Mouse (Mus musculus): ENCODE measurements at regions not wholly inside any gene's neighbourhood (a gene's known extent, or its start where the extent isn't known, plus 50 kb on each side); places are given as distances from the start of the nearest gene placed in this dataset.

DNA sequence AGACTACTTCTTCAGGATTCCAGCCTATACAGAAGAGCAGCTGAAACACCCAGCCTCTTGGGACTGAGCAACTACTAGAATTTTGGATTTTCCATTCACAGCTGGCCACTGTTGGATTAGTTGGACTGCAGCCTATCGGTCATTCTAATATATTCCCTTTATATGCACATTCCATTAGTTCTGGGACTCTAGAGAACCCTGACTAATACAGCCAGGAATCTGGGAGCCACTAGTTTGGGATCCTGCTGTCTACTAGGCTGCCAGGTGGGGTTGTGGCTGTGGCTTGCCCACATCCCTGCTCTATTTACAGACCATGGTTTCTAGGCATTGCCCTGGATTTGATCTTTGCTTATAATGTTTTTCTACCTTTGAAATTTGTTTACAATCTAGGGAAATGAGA lies 343.3 kb upstream of the Gm21798 start:
- Histone ChIP-seq H3K36me3 (ENCODE audit: control insufficient read depth, insufficient read depth, low read length) (no peaks in the 10 kb centered on the region), H3K4me1 (ENCODE audit: control insufficient read depth, insufficient read depth, low read length) (no peaks in the 10 kb centered on the region), H3K4me2 (replicated peaks; ENCODE audit: low read depth, low read length) (no peak overlapping the region), H3K9me3 (ENCODE audit: control insufficient read depth, low read depth, low read length) (no peaks in the 10 kb centered on the region), H3K9ac (replicated peaks; ENCODE audit: low read depth, low read length) (no peak overlapping the region), H3K4me3 (ENCODE audit: low read depth, low read length) (no peak overlapping the region), H3K27ac (ENCODE audit: low read length) (no peak overlapping the region), H3K27me3 (ENCODE audit: control insufficient read depth, insufficient read depth, low read length) (no peaks in the 10 kb centered on the region)
- ATAC-seq (ENCODE audit: insufficient number of reproducible peaks, insufficient read depth, low FRiP score, low read depth) = no peak
- 94% methylated on average over 1 of the region's 1 CpGs for WGBS

DNA sequence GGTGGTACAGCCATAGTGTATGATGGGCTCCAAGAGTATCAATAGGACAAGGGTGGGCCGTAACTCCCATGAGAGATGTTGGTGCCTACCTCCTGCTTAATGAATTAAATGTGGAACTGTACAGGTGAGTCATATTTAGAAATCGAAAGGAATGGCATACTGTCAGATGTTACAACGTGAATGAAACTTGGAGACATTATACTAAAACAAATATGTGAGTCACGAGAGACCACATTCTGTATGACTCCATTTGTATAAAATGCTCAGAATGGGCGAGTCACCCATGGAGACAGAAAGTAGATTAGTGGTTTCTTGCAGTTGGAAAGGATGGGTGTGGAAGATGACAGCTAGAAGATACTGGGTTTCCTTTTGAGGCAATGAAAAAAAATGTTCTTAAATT lies 340.4 kb upstream of the Gm21798 start:
- Histone ChIP-seq H3K4me2 (replicated peaks; ENCODE audit: low read depth, low read length) (no peak overlapping the region), H3K27ac (ENCODE audit: low read length) (no peak overlapping the region), H3K4me3 (ENCODE audit: low read depth, low read length) (no peak overlapping the region), H3K9me3 (ENCODE audit: control insufficient read depth, low read depth, low read length) (no peaks in the 10 kb centered on the region), H3K9ac (replicated peaks; ENCODE audit: low read depth, low read length) (no peak overlapping the region), H3K4me1 (ENCODE audit: control insufficient read depth, insufficient read depth, low read length) (no peaks in the 10 kb centered on the region), H3K27me3 (ENCODE audit: control insufficient read depth, insufficient read depth, low read length) (no peaks in the 10 kb centered on the region), H3K36me3 (ENCODE audit: control insufficient read depth, insufficient read depth, low read length) (no peaks in the 10 kb centered on the region)
- ATAC-seq (ENCODE audit: insufficient number of reproducible peaks, insufficient read depth, low FRiP score, low read depth) = no peak
- WGBS = 80% methylated on average over 5 of the region's 5 CpGs

DNA sequence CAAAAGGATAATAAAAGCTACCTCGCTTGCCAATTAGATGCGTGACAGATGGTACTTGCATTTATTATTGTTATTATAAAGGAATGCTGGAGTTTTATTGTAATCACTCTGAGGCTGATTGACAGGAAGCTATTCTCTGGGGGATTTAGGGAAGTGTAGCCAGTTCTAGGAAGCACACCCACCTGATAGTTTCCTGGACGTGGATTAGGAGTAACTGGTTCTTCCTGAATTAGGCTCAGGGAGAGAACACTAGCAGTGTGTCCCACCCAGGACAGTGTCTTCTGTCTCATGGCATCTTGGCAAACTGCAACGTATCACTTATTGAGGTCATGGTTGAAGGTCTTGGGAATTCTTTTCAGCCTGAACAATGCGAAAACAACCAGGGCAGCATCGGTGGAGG lies 336.9 kb upstream of the Gm21798 start:
- H3K27me3 ChIP-seq (ENCODE audit: control insufficient read depth, insufficient read depth, low read length) = no peaks in the 10 kb centered on the region
- ATAC-seq (ENCODE audit: insufficient number of reproducible peaks, insufficient read depth, low FRiP score, low read depth) = no peak
- no peaks in the 10 kb centered on the region for H3K4me1 ChIP-seq (ENCODE audit: control insufficient read depth, insufficient read depth, low read length)
- no peak overlapping the region for H3K4me2 ChIP-seq (replicated peaks; ENCODE audit: low read depth, low read length)
- no peak overlapping the region for H3K4me3 ChIP-seq (ENCODE audit: low read depth, low read length)
- H3K27ac ChIP-seq (ENCODE audit: low read length) = no peak overlapping the region
- no peaks in the 10 kb centered on the region for H3K9me3 ChIP-seq (ENCODE audit: control insufficient read depth, low read depth, low read length)
- no peak overlapping the region for H3K9ac ChIP-seq (replicated peaks; ENCODE audit: low read depth, low read length)
- no peaks in the 10 kb centered on the region for H3K36me3 ChIP-seq (ENCODE audit: control insufficient read depth, insufficient read depth, low read length)
- WGBS = 72% methylated on average over 6 of the region's 6 CpGs

DNA sequence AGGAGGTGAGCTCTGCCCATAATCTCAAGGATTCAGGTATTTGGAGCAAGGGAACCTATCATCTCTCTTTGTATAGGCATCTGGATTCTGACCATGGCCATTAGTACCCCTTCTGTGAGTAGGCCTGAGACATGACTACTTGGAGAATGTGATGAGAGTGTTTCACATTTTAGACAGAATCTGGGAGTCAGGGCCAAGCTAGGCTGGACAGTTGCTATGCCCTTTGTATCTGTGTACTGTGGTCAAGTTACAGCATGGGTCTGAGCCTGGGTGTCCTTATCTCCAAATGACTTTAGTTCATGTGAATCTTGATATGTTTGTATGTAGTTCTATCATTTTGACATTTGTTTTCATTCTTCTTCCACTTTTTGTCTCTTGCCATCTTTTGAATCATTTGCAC lies 336.3 kb upstream of the Gm21798 start:
- Histone ChIP-seq H3K9me3 (ENCODE audit: control insufficient read depth, low read depth, low read length) (no peaks in the 10 kb centered on the region), H3K27me3 (ENCODE audit: control insufficient read depth, insufficient read depth, low read length) (no peaks in the 10 kb centered on the region), H3K4me1 (ENCODE audit: control insufficient read depth, insufficient read depth, low read length) (no peaks in the 10 kb centered on the region), H3K9ac (replicated peaks; ENCODE audit: low read depth, low read length) (no peak overlapping the region), H3K4me2 (replicated peaks; ENCODE audit: low read depth, low read length) (no peak overlapping the region), H3K36me3 (ENCODE audit: control insufficient read depth, insufficient read depth, low read length) (no peaks in the 10 kb centered on the region), H3K4me3 (ENCODE audit: low read depth, low read length) (no peak overlapping the region), H3K27ac (ENCODE audit: low read length) (no peak overlapping the region)
- ATAC-seq (ENCODE audit: insufficient number of reproducible peaks, insufficient read depth, low FRiP score, low read depth) = no peak

DNA sequence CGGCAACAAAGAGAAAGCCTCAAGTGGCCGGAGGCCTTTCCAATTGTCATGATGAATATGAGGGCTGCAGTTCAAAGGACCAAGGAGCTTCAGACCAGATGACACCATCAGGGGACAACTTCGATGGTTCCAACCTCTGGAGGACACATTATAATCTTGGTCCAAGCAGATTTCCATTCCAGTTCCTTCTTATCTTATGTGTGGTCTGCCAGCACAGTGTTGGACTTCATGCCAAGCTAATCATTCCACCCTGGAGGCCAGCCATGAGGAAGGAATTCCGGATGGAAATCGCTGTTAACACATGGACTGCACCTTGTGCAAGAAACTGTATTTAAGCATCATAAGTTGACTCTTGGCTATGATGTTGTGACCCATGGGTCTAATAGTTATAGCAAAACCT lies 334.5 kb upstream of the Gm21798 start:
- H3K27me3 ChIP-seq (ENCODE audit: control insufficient read depth, insufficient read depth, low read length) = no peaks in the 10 kb centered on the region
- H3K36me3 ChIP-seq (ENCODE audit: control insufficient read depth, insufficient read depth, low read length) = no peaks in the 10 kb centered on the region
- WGBS = 91% methylated on average over 5 of the region's 5 CpGs
- no peaks in the 10 kb centered on the region for H3K4me1 ChIP-seq (ENCODE audit: control insufficient read depth, insufficient read depth, low read length)
- no peak for ATAC-seq (ENCODE audit: insufficient number of reproducible peaks, insufficient read depth, low FRiP score, low read depth)
- no peak overlapping the region for H3K27ac ChIP-seq (ENCODE audit: low read length)
- H3K9me3 ChIP-seq (ENCODE audit: control insufficient read depth, low read depth, low read length) = no peaks in the 10 kb centered on the region
- no peak overlapping the region for H3K4me3 ChIP-seq (ENCODE audit: low read depth, low read length)
- H3K9ac ChIP-seq (replicated peaks; ENCODE audit: low read depth, low read length) = no peak overlapping the region
- no peak overlapping the region for H3K4me2 ChIP-seq (replicated peaks; ENCODE audit: low read depth, low read length)

DNA sequence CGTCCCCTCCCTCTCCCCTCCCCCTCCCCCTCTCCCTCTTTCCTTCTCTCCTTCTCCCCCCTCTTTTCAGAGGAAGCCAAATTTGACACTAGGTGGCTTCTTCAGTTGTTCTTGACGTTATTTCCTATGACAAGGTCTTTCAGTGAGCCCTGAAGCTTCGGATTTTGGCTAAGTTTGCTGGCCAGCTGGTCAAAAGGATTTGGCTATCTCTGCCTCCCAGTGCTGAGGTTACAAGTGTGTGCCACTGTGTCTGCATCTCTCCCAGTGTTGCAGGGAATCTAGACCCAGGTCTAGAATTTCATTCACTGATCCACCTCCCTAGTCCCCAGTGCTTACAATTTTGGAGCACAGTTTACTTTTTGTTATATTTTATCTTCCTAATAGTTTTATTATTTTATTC lies 329.7 kb upstream of the Gm21798 start:
- H3K36me3 ChIP-seq (ENCODE audit: control insufficient read depth, insufficient read depth, low read length) = no peaks in the 10 kb centered on the region
- 28% methylated on average over 2 of the region's 3 CpGs for WGBS
- ATAC-seq (ENCODE audit: insufficient number of reproducible peaks, insufficient read depth, low FRiP score, low read depth) = no peak
- H3K27me3 ChIP-seq (ENCODE audit: control insufficient read depth, insufficient read depth, low read length) = no peaks in the 10 kb centered on the region
- H3K4me2 ChIP-seq (replicated peaks; ENCODE audit: low read depth, low read length) = no peak overlapping the region
- no peak overlapping the region for H3K27ac ChIP-seq (ENCODE audit: low read length)
- H3K4me1 ChIP-seq (ENCODE audit: control insufficient read depth, insufficient read depth, low read length) = no peaks in the 10 kb centered on the region
- H3K9ac ChIP-seq (replicated peaks; ENCODE audit: low read depth, low read length) = no peak overlapping the region
- H3K4me3 ChIP-seq (ENCODE audit: low read depth, low read length) = no peak overlapping the region
- no peaks in the 10 kb centered on the region for H3K9me3 ChIP-seq (ENCODE audit: control insufficient read depth, low read depth, low read length)

DNA sequence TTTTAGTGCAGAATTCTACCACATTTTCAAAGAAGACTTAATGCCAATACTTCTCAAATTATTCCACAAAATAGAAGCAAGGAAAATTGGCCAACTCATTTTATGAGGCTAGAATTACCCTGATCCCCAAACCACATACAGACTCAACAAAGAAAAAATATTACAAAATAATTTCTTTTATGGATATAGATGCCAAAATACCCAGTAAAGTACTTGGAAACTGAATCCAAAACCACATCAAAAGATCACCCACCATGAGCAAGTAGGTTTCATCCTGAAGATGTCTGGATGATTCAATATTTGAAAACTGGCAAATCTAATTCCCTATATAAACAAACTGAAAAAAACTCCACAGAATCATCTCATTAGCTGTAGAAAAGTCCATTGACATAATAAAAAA lies 316.7 kb upstream of the Gm21798 start:
- Histone ChIP-seq H3K4me2 (replicated peaks; ENCODE audit: low read depth, low read length) (no peak overlapping the region), H3K4me1 (ENCODE audit: control insufficient read depth, insufficient read depth, low read length) (no peaks in the 10 kb centered on the region), H3K27me3 (ENCODE audit: control insufficient read depth, insufficient read depth, low read length) (no peaks in the 10 kb centered on the region), H3K27ac (ENCODE audit: low read length) (no peak overlapping the region), H3K9me3 (ENCODE audit: control insufficient read depth, low read depth, low read length) (no peaks in the 10 kb centered on the region), H3K9ac (replicated peaks; ENCODE audit: low read depth, low read length) (no peak overlapping the region), H3K4me3 (ENCODE audit: low read depth, low read length) (no peak overlapping the region), H3K36me3 (ENCODE audit: control insufficient read depth, insufficient read depth, low read length) (no peaks in the 10 kb centered on the region)
- ATAC-seq (ENCODE audit: insufficient number of reproducible peaks, insufficient read depth, low FRiP score, low read depth) = no peak

DNA sequence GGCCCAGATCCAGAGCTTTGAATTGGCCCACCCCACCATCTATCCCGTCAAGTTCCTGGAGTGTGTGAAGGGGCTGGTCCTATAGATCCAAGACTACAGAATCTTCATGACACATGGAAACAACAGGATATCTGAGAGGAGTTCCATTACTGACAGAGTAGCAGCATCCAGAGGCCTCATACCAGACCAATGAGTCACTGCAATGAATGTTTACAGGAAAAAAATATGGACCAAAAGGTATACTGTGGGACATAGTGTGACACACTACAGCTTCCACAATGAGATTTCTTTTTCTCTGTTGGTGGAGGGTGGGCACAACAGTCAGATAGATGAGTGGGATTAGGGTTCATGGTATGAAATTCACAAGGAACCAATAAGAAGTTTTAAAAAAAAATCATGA lies 316.0 kb upstream of the Gm21798 start:
- no peaks in the 10 kb centered on the region for H3K4me1 ChIP-seq (ENCODE audit: control insufficient read depth, insufficient read depth, low read length)
- no peaks in the 10 kb centered on the region for H3K9me3 ChIP-seq (ENCODE audit: control insufficient read depth, low read depth, low read length)
- H3K27ac ChIP-seq (ENCODE audit: low read length) = no peak overlapping the region
- H3K4me3 ChIP-seq (ENCODE audit: low read depth, low read length) = no peak overlapping the region
- WGBS = 83% methylated on average over 1 of the region's 1 CpGs
- H3K27me3 ChIP-seq (ENCODE audit: control insufficient read depth, insufficient read depth, low read length) = no peaks in the 10 kb centered on the region
- H3K36me3 ChIP-seq (ENCODE audit: control insufficient read depth, insufficient read depth, low read length) = no peaks in the 10 kb centered on the region
- no peak for ATAC-seq (ENCODE audit: insufficient number of reproducible peaks, insufficient read depth, low FRiP score, low read depth)
- H3K9ac ChIP-seq (replicated peaks; ENCODE audit: low read depth, low read length) = no peak overlapping the region
- H3K4me2 ChIP-seq (replicated peaks; ENCODE audit: low read depth, low read length) = no peak overlapping the region

DNA sequence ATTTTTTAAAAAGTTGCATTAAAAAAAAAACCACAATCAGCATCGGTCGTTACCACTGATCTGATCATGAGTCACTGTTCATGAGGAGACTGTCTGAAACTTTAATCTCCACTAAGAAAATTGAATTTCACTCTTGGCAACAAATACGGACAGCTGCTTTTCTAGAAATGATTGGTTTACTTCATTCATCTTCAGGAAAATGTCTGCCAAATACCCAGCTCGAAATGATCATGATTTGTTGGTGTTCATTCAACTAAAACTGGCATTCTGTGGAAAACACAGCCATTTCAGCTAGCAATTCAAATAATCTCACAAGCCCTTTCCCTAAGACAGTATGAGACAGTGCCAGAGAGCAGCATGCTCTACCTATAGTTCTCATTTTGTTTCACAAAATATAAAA lies 312.7 kb upstream of the Gm21798 start:
- Histone ChIP-seq H3K4me2 (replicated peaks; ENCODE audit: low read depth, low read length) (no peak overlapping the region), H3K9ac (replicated peaks; ENCODE audit: low read depth, low read length) (no peak overlapping the region), H3K27ac (ENCODE audit: low read length) (no peak overlapping the region), H3K4me1 (ENCODE audit: control insufficient read depth, insufficient read depth, low read length) (no peaks in the 10 kb centered on the region), H3K36me3 (ENCODE audit: control insufficient read depth, insufficient read depth, low read length) (no peaks in the 10 kb centered on the region), H3K9me3 (ENCODE audit: control insufficient read depth, low read depth, low read length) (no peaks in the 10 kb centered on the region), H3K27me3 (ENCODE audit: control insufficient read depth, insufficient read depth, low read length) (no peaks in the 10 kb centered on the region), H3K4me3 (ENCODE audit: low read depth, low read length) (no peak overlapping the region)
- no peak for ATAC-seq (ENCODE audit: insufficient number of reproducible peaks, insufficient read depth, low FRiP score, low read depth)
- 83% methylated on average over 4 of the region's 4 CpGs for WGBS

Data from stomach, embryonic 14.5 days (tissue).